Mouse (Mus musculus): Measurements from ENCODE around the gene Jmjd1c. TPM values are rescaled to one million over a fixed set of nuclear protein-coding genes. Genes with fewer than 3 reads are reported as not detected.
A peak's percentile ranks its signal among the peaks of the same experiment; 100 is the strongest.

Gene Jmjd1c
- total RNA-seq, 1 experiment from 2014 or later = 333 TPM

- no peak for ATAC-seq (ENCODE audit: extremely low read depth, insufficient number of reproducible peaks, low FRiP score, poor library complexity, severe bottlenecking)
These were observed 84.9 kb downstream of the Jmjd1c start for GRCm38 (mm10) chr10:67180799-67181198.

GRCm38 (mm10) chr10:67182651-67183050 lies 86.7 kb downstream of the Jmjd1c start:
- ATAC-seq (ENCODE audit: extremely low read depth, insufficient number of reproducible peaks, low FRiP score, poor library complexity, severe bottlenecking) = peak; percentile 33; the same call in 1 of the 2 replicates

GRCm38 (mm10) chr10:67183086-67183485 lies 87.2 kb downstream of the Jmjd1c start:
- ATAC-seq (ENCODE audit: extremely low read depth, insufficient number of reproducible peaks, low FRiP score, poor library complexity, severe bottlenecking) = no peak

- no peak for ATAC-seq (ENCODE audit: extremely low read depth, insufficient number of reproducible peaks, low FRiP score, poor library complexity, severe bottlenecking)
These were observed 88.6 kb downstream of the Jmjd1c start for GRCm38 (mm10) chr10:67184441-67185070.

- peak; percentile 94 for ATAC-seq (ENCODE audit: extremely low read depth, insufficient number of reproducible peaks, low FRiP score, poor library complexity, severe bottlenecking)
These were observed 89.7 kb downstream of the Jmjd1c start for GRCm38 (mm10) chr10:67185491-67186081.

- no peak for ATAC-seq (ENCODE audit: extremely low read depth, insufficient number of reproducible peaks, low FRiP score, poor library complexity, severe bottlenecking)
These were observed 90.6 kb downstream of the Jmjd1c start for GRCm38 (mm10) chr10:67186489-67186888.

GRCm38 (mm10) chr10:67187001-67187453 lies 91.1 kb downstream of the Jmjd1c start:
- ATAC-seq (ENCODE audit: extremely low read depth, insufficient number of reproducible peaks, low FRiP score, poor library complexity, severe bottlenecking) = peak; percentile 48; the same call in 1 of the 2 replicates

GRCm38 (mm10) chr10:67187952-67188351 lies 92.0 kb downstream of the Jmjd1c start:
- no peak for ATAC-seq (ENCODE audit: extremely low read depth, insufficient number of reproducible peaks, low FRiP score, poor library complexity, severe bottlenecking)

GRCm38 (mm10) chr10:67189057-67189456 lies 93.1 kb downstream of the Jmjd1c start:
- ATAC-seq (ENCODE audit: extremely low read depth, insufficient number of reproducible peaks, low FRiP score, poor library complexity, severe bottlenecking) = no peak

GRCm38 (mm10) chr10:67190261-67190660 lies 94.3 kb downstream of the Jmjd1c start:
- ATAC-seq (ENCODE audit: extremely low read depth, insufficient number of reproducible peaks, low FRiP score, poor library complexity, severe bottlenecking) = no peak

GRCm38 (mm10) chr10:67192366-67192765 lies 96.4 kb downstream of the Jmjd1c start:
- no peak for ATAC-seq (ENCODE audit: extremely low read depth, insufficient number of reproducible peaks, low FRiP score, poor library complexity, severe bottlenecking)

GRCm38 (mm10) chr10:67193003-67193652 lies 97.2 kb downstream of the Jmjd1c start:
- ATAC-seq (ENCODE audit: extremely low read depth, insufficient number of reproducible peaks, low FRiP score, poor library complexity, severe bottlenecking) = no peak

- no peak for ATAC-seq (ENCODE audit: extremely low read depth, insufficient number of reproducible peaks, low FRiP score, poor library complexity, severe bottlenecking)
These were observed 98.1 kb downstream of the Jmjd1c start for GRCm38 (mm10) chr10:67194046-67194445.

- no peak for ATAC-seq (ENCODE audit: extremely low read depth, insufficient number of reproducible peaks, low FRiP score, poor library complexity, severe bottlenecking)
These were observed 99.7 kb downstream of the Jmjd1c start for GRCm38 (mm10) chr10:67195671-67196070.

- no peak for ATAC-seq (ENCODE audit: extremely low read depth, insufficient number of reproducible peaks, low FRiP score, poor library complexity, severe bottlenecking)
These were observed 101.3 kb downstream of the Jmjd1c start for GRCm38 (mm10) chr10:67197186-67197585.

GRCm38 (mm10) chr10:67197829-67198228 lies 101.9 kb downstream of the Jmjd1c start:
- no peak for ATAC-seq (ENCODE audit: extremely low read depth, insufficient number of reproducible peaks, low FRiP score, poor library complexity, severe bottlenecking)

- ATAC-seq (ENCODE audit: extremely low read depth, insufficient number of reproducible peaks, low FRiP score, poor library complexity, severe bottlenecking) = no peak
These were observed 105.8 kb downstream of the Jmjd1c start for GRCm38 (mm10) chr10:67201769-67202168.

GRCm38 (mm10) chr10:67202470-67202869 lies 106.5 kb downstream of the Jmjd1c start:
- ATAC-seq (ENCODE audit: extremely low read depth, insufficient number of reproducible peaks, low FRiP score, poor library complexity, severe bottlenecking) = no peak

- ATAC-seq (ENCODE audit: extremely low read depth, insufficient number of reproducible peaks, low FRiP score, poor library complexity, severe bottlenecking) = peak; percentile 68
These were observed 108.9 kb downstream of the Jmjd1c start for GRCm38 (mm10) chr10:67204652-67205407.

Data from neutrophil, adult 5-6 weeks (primary cell).